Mouse (Mus musculus) cerebellum, adult 2 months (tissue): ENCODE data around the gene Sphk1. TPM values are rescaled to one million over a fixed set of nuclear protein-coding genes. Genes with fewer than 3 reads are reported as not detected.

ENCODE experiments used
- DNase-seq, 2 experiments: peaks; one replicate each; pipeline ENCODE4 v3.0.0; 2021
- H3K27ac ChIP-seq: fragments of 200-500 bp; 2 replicates; pipeline ENCODE4 v1.5.1; 2012; ENCODE audit warnings: low read length, control low read depth, inconsistent platforms; ENCODE audit not compliant: insufficient read depth
- H3K27me3 ChIP-seq: fragments of 200-500 bp; 2 replicates; pipeline ENCODE4 v1.6.1; 2012; ENCODE audit warnings: inconsistent platforms, mild to moderate bottlenecking, low read length, moderate library complexity; ENCODE audit not compliant: control insufficient read depth, insufficient read depth
- H3K4me1 ChIP-seq: fragments of 200-500 bp; 2 replicates; pipeline ENCODE4 v1.6.1; 2011; ENCODE audit warnings: low read length; ENCODE audit not compliant: control insufficient read depth, insufficient read depth
- H3K4me3 ChIP-seq: fragments of 200-500 bp; replicated peaks from 2 replicates; pipeline ENCODE3; 2011; ENCODE audit warnings: mild to moderate bottlenecking, low read depth, low read length, control low read depth; ENCODE audit not compliant: insufficient read depth
- CTCF ChIP-seq: fragments of 200-500 bp; IDR thresholded peaks from 2 replicates; pipeline ENCODE4 v1.5.1; 2011; ENCODE audit warnings: low read depth, mild to moderate bottlenecking, control low read depth, low read length, moderate library complexity, borderline replicate concordance; ENCODE audit not compliant: insufficient read depth
- POLR2A ChIP-seq: fragments of 200-500 bp; IDR thresholded peaks from 2 replicates; pipeline ENCODE4 v1.6.1; 2011; ENCODE audit warnings: low read length, control low read depth, borderline replicate concordance; ENCODE audit not compliant: insufficient read depth
- WGBS: fragments of 180-500 bp; shearing (Covaris S2); methylation state at CpG from one replicate; pipeline ENCODE4 v1.1.7; 2018; 5-methylcytosine and 5-hydroxymethylcytosine counted together
- polyA plus RNA-seq: library from polyadenylated mRNA; depleted of rRNA; stranded (reverse); fragments of >200 nt; gene quantifications from 2 replicates; pipeline ENCODE4 v1.2.3, GENCODE M21; 2012

The Sphk1 gene
- polyA plus RNA-seq, 1 experiment, result 9.0 TPM

GRCm38 (mm10) chr11:116533341-116534153 lies 2.8 kb downstream of the Sphk1 start:
- no peak overlapping the region for H3K27ac ChIP-seq
- no peak for TF ChIP-seq CTCF
- no peak for TF ChIP-seq POLR2A
- peaks cover 4% of the 10 kb centered on the region; the same call in 1 of the 2 replicates for H3K27me3 ChIP-seq
- DNase-seq, result no peak
- peaks cover 4% of the 10 kb centered on the region; the same call in 1 of the 2 replicates for H3K4me1 ChIP-seq
- peak overlapping the region; percentile 46 for H3K4me3 ChIP-seq
- 1% methylated on average over 63 of the region's 63 CpGs for WGBS

DNA sequence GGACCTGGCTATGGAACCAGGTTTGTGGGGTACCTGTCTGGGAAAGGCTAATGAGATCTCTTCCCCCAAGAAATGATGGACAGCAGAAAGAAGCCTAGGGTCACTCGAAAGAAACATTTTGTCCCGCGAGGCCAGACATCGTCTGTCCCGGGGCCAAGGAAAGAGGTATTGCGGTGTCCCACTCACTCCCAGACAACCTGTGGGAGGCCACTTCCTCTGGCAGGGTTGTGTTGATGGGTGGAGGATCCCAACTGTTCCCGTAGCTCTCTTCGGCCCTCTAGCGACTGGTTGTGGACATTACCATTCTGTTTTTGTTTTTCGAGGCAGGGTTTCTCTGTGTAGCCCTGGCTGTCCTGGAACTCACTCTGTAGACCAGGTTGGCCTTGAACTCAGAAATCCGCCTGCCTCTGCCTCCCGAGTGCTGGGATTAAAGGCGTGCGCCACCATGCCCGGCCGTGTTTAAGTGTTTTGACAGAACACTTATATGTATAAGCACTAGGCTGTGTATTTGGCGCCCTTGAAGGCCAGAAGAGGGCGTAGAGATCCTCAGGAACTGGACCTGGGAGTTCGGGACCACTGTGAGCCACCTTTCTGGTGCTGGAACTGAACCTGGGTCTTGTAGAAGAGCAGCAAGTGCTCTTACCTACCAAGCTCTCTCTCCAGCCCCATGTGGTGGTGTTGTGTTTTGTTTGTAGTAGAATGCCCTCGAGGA lies 3.6 kb downstream of the Sphk1 start:
- H3K4me1 ChIP-seq, result peaks cover 4% of the 10 kb centered on the region; the same call in 1 of the 2 replicates
- WGBS, result 18% methylated on average over 20 of the region's 20 CpGs
- H3K27ac ChIP-seq, result no peak overlapping the region
- H3K4me3 ChIP-seq, result peak overlapping the region; percentile 15
- DNase-seq, result peak; percentile 75
- H3K27me3 ChIP-seq, result peaks cover 4% of the 10 kb centered on the region; the same call in 1 of the 2 replicates
- peak; percentile 85 for TF ChIP-seq CTCF
- no peak for TF ChIP-seq POLR2A

DNA sequence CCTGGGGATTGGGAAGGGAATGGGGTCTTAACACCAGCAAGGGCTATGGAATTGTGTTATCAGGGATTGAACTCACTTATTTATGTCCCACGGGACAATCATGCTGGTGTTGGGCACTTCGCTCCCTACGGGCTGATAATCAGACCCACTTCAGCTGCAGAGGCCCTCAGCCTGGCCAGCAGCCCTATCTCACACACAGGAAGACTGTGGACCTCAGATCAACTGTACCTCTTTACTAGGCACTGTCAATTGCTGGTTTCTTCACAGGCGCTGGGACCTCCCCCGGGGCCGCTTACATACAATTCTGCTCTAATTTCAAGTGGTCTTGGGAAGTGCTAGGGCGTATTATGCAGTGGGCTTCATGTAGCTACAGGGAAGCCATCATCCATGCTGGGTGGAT lies 6.0 kb downstream of the Sphk1 start:
- no peak overlapping the region for H3K4me3 ChIP-seq
- H3K27ac ChIP-seq, result no peak overlapping the region
- WGBS, result 92% methylated on average over 7 of the region's 7 CpGs
- no peak for TF ChIP-seq POLR2A
- TF ChIP-seq CTCF, result no peak
- DNase-seq, result no peak
- H3K27me3 ChIP-seq, result peaks cover 4% of the 10 kb centered on the region; the same call in 1 of the 2 replicates
- peaks cover 4% of the 10 kb centered on the region; the same call in 1 of the 2 replicates for H3K4me1 ChIP-seq

DNA sequence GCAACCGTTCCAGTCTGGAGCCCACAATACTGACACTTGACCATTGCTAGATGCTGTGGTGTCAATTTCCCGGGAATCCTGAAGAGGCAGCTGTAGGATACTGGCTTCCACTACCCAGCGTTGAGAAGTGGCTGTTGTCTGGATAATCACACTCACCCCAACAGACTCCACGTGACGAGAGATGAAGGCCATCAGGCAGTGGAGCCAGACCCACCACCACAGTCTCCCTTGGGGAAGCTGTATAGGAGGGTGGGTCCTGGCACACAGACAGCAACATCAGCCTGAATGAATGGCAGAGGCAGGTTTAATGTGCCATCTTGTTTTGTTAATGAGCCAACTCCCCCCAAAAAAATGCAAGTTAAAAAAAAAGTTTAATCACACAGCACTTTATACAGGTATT lies 6.7 kb downstream of the Sphk1 start:
- Histone ChIP-seq H3K4me1 (peaks cover 1% of the 10 kb centered on the region; the same call in 1 of the 2 replicates), H3K27ac (no peak overlapping the region), H3K27me3 (peaks cover 4% of the 10 kb centered on the region; the same call in 1 of the 2 replicates), H3K4me3 (no peak overlapping the region)
- no peak for DNase-seq
- 56% methylated on average over 5 of the region's 5 CpGs for WGBS
- TF ChIP-seq CTCF, result no peak
- no peak for TF ChIP-seq POLR2A

GRCm38 (mm10) chr11:116538142-116538735 lies 7.5 kb downstream of the Sphk1 start:
- Histone ChIP-seq H3K27me3 (peaks cover 1% of the 10 kb centered on the region; the same call in 1 of the 2 replicates), H3K4me3 (no peak overlapping the region), H3K4me1 (no peaks in the 10 kb centered on the region), H3K27ac (no peak overlapping the region)
- 80% methylated on average over 12 of the region's 12 CpGs for WGBS
- TF ChIP-seq CTCF, result no peak
- no peak for TF ChIP-seq POLR2A
- DNase-seq, result no peak

GRCm38 (mm10) chr11:116541183-116541582 lies 10.5 kb downstream of the Sphk1 start:
- WGBS, result 96% methylated on average over 11 of the region's 11 CpGs
- no peak overlapping the region for H3K27ac ChIP-seq

DNA sequence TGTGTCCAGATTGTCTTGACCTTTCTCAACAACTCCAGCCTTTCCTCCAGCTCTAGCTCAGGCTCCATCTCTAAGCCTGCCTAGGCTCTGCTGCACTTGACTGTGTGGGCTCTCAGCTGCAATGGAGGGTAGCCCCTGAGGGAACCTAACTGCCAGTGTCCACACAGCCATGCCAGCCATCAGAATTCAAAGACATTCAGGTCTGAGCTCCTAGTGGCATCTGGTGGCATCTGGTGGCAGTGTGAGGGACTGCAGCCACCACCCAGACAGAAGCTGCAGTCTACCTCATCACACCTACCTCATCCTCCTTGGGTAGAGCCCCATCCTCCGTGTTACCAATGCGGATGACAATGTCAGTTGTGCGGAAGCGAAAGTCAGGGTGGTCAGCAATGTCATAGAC lies 12.4 kb downstream of the Sphk1 start:
- no peaks in the 10 kb centered on the region for H3K27me3 ChIP-seq
- peaks cover 17% of the 10 kb centered on the region for H3K4me1 ChIP-seq
- 84% methylated on average over 4 of the region's 4 CpGs for WGBS
- TF ChIP-seq CTCF, result peak; percentile 70
- no peak for TF ChIP-seq POLR2A
- H3K4me3 ChIP-seq, result no peak overlapping the region
- no peak overlapping the region for H3K27ac ChIP-seq
- peak in 1 of 2 experiments; percentile 33 for DNase-seq

More at GRCm38 (mm10) chr11:116541183-116541582, 10.5 kb downstream of the Sphk1 start:
- Histone ChIP-seq H3K4me3 (no peak overlapping the region), H3K4me1 (peaks cover under 1% of the 10 kb centered on the region; the same call in 1 of the 2 replicates), H3K27me3 (no peaks in the 10 kb centered on the region)
- DNase-seq, result no peak
- TF ChIP-seq CTCF (no peak), POLR2A (no peak)
